Mouse (Mus musculus): ENCODE data around the gene Nle1. TPM values are rescaled to one million over a fixed set of nuclear protein-coding genes. Genes with fewer than 3 reads are reported as not detected.

Gene Nle1
- polyA plus RNA-seq, 1 experiment: 85.8 TPM

DNA sequence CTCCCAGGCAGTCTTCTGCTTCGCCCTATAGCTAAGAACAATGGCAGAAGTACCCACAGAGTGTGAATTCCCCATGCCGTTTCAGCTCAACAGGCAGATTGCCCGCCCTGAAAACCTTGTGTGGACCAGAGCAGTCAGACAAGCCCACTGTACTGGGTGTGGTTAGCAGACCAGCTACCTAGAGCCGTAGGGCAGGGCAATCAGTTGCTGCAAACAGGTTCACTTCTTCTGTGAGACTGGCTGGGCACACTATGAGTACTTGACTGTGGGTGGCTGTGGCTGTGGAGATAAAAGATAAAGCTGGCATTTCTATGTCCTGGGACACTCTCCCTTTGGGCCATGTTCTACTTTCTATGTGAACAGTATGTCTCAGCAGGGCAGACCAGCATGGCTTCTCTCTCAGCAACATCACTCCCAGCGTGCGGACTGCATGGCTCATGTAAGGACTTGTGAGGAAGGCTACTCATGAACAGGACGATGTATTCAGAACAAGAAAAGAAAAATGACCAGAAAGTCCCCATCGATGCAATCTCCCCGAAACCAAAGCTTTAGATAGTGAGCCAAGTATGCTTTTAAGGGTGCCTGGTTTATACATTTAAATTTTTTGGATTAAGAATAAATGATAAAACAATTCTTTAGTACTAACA is 52.8 kb downstream of the Nle1 start:
- Histone ChIP-seq H3K27ac (ENCODE audit: control insufficient read depth, insufficient read depth, low read length) (no peak overlapping the region), H3K27me3 (ENCODE audit: control insufficient read depth, insufficient read depth, low read length) (no peaks in the 10 kb centered on the region), H3K4me3 (ENCODE audit: control insufficient read depth, insufficient read depth, low read length) (no peak overlapping the region), H3K4me1 (replicated peaks; ENCODE audit: control insufficient read depth, insufficient read depth, low read length) (peaks cover 2% of the 10 kb centered on the region), H3K36me3 (ENCODE audit: control insufficient read depth, insufficient read depth, low read length) (no peaks in the 10 kb centered on the region)
- no peak for DNase-seq
- no peak for TF ChIP-seq CTCF (IDR thresholded peaks at IDR 0.05; ENCODE audit: borderline replicate concordance, control insufficient read depth, extremely low read depth, insufficient read depth, low read length, poor library complexity)
- TF ChIP-seq POLR2A (IDR thresholded peaks at IDR 0.05; ENCODE audit: control insufficient read depth, extremely low read depth, insufficient read depth, low read length, poor library complexity): no peak
- 92% methylated on average over 9 of the region's 9 CpGs for WGBS

DNA sequence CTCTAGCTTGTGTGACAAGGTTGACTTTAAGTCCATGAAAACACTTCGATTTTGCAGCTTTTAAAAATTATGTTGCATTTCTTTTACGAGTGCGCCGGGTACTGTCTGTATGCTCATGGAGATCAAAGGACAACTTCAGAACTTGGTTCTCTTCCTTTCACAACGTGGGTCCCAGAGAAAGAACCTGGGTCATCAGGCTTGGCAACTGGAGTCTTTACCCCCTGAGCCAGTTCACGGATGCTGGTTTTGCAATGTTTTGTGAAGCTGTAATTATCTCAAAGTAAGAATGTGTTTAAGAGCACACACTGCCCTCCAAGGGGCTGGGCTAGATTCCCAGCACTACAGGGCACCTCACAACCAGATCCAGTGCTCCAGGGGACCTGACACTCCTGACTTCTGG is 54.1 kb downstream of the Nle1 start:
- no peaks in the 10 kb centered on the region for H3K36me3 ChIP-seq (ENCODE audit: control insufficient read depth, insufficient read depth, low read length)
- H3K27me3 ChIP-seq (ENCODE audit: control insufficient read depth, insufficient read depth, low read length): no peaks in the 10 kb centered on the region
- no peaks in the 10 kb centered on the region; the same call in 1 of the 2 replicates for H3K4me1 ChIP-seq (replicated peaks; ENCODE audit: control insufficient read depth, insufficient read depth, low read length)
- H3K27ac ChIP-seq (ENCODE audit: control insufficient read depth, insufficient read depth, low read length): no peak overlapping the region
- 93% methylated on average over 6 of the region's 6 CpGs for WGBS
- no peak overlapping the region for H3K4me3 ChIP-seq (ENCODE audit: control insufficient read depth, insufficient read depth, low read length)
- DNase-seq: no peak
- TF ChIP-seq CTCF (IDR thresholded peaks at IDR 0.05; ENCODE audit: borderline replicate concordance, control insufficient read depth, extremely low read depth, insufficient read depth, low read length, poor library complexity) (no peak), POLR2A (IDR thresholded peaks at IDR 0.05; ENCODE audit: control insufficient read depth, extremely low read depth, insufficient read depth, low read length, poor library complexity) (no peak)

DNA sequence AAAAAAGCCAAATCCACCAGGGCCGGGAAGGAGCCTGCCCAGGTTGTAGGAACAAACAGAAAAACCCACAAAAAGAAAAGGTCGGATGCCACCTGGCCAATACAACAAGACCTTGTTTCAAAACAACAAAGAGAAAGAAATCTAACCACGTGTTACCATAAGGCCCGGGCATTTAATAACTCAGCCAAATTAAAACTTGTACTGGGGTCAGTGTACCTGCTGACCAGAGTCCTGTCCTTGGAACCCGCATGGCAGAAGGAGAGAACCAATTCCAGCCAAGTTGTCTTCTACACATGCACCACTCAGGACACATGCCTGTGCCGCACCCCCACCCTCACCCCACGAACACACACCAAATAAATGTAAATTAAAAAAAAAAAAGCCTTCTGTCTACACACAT is 55.3 kb downstream of the Nle1 start:
- Histone ChIP-seq H3K36me3 (ENCODE audit: control insufficient read depth, insufficient read depth, low read length) (no peaks in the 10 kb centered on the region), H3K27me3 (ENCODE audit: control insufficient read depth, insufficient read depth, low read length) (no peaks in the 10 kb centered on the region), H3K27ac (ENCODE audit: control insufficient read depth, insufficient read depth, low read length) (no peak overlapping the region), H3K4me1 (replicated peaks; ENCODE audit: control insufficient read depth, insufficient read depth, low read length) (no peaks in the 10 kb centered on the region; the same call in 1 of the 2 replicates), H3K4me3 (ENCODE audit: control insufficient read depth, insufficient read depth, low read length) (no peak overlapping the region)
- no peak for TF ChIP-seq POLR2A (IDR thresholded peaks at IDR 0.05; ENCODE audit: control insufficient read depth, extremely low read depth, insufficient read depth, low read length, poor library complexity)
- TF ChIP-seq CTCF (IDR thresholded peaks at IDR 0.05; ENCODE audit: borderline replicate concordance, control insufficient read depth, extremely low read depth, insufficient read depth, low read length, poor library complexity): no peak
- DNase-seq: no peak
- WGBS: 93% methylated on average over 7 of the region's 7 CpGs

DNA sequence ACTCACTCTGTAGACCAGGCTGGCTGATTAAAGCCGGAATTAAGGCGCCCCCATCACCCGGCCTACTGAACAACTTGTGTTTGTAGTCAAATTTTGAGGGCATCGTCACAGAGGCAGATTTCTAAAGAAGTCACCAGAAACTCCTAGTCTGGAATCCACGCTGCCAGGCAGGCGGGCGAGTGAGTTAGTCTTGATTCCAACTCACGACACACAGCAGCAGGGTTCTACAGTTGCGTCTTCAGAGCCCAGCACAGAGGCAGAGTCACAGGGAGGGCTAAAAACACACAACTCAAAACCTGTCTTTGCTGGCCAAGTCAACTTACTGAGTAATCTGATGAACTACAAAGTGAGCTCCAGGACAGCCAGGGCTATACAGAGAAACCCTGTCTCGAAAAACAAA is 55.7 kb downstream of the Nle1 start:
- Histone ChIP-seq H3K36me3 (ENCODE audit: control insufficient read depth, insufficient read depth, low read length) (no peaks in the 10 kb centered on the region), H3K27me3 (ENCODE audit: control insufficient read depth, insufficient read depth, low read length) (no peaks in the 10 kb centered on the region), H3K4me1 (replicated peaks; ENCODE audit: control insufficient read depth, insufficient read depth, low read length) (no peaks in the 10 kb centered on the region; the same call in 1 of the 2 replicates), H3K27ac (ENCODE audit: control insufficient read depth, insufficient read depth, low read length) (no peak overlapping the region), H3K4me3 (ENCODE audit: control insufficient read depth, insufficient read depth, low read length) (no peak overlapping the region)
- no peak for DNase-seq
- TF ChIP-seq CTCF (IDR thresholded peaks at IDR 0.05; ENCODE audit: borderline replicate concordance, control insufficient read depth, extremely low read depth, insufficient read depth, low read length, poor library complexity): no peak
- TF ChIP-seq POLR2A (IDR thresholded peaks at IDR 0.05; ENCODE audit: control insufficient read depth, extremely low read depth, insufficient read depth, low read length, poor library complexity): no peak
- WGBS: 94% methylated on average over 10 of the region's 10 CpGs

DNA sequence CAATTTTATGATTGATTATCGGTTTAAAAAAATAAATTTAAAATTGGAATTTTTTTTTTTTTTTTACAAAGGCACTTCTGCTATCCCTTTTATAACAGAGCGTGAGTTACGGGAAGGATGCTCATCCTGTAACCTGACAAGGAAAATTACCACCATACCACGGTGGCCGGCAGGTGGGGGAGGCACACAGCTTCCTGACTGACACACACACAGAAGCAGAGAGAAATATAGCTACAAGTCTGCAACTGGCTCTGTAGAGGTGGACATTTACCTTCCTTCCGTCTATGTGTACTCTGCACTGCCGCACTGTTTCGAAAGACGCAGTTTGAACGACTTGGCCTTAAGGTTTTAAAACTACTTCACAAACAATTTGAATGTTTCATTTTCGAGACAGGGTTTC is 56.1 kb downstream of the Nle1 start:
- DNase-seq: no peak
- no peaks in the 10 kb centered on the region; the same call in 1 of the 2 replicates for H3K4me1 ChIP-seq (replicated peaks; ENCODE audit: control insufficient read depth, insufficient read depth, low read length)
- TF ChIP-seq CTCF (IDR thresholded peaks at IDR 0.05; ENCODE audit: borderline replicate concordance, control insufficient read depth, extremely low read depth, insufficient read depth, low read length, poor library complexity) (no peak), POLR2A (IDR thresholded peaks at IDR 0.05; ENCODE audit: control insufficient read depth, extremely low read depth, insufficient read depth, low read length, poor library complexity) (no peak)
- H3K36me3 ChIP-seq (ENCODE audit: control insufficient read depth, insufficient read depth, low read length): no peaks in the 10 kb centered on the region
- H3K4me3 ChIP-seq (ENCODE audit: control insufficient read depth, insufficient read depth, low read length): no peak overlapping the region
- H3K27ac ChIP-seq (ENCODE audit: control insufficient read depth, insufficient read depth, low read length): no peak overlapping the region
- no peaks in the 10 kb centered on the region for H3K27me3 ChIP-seq (ENCODE audit: control insufficient read depth, insufficient read depth, low read length)
- WGBS: 85% methylated on average over 11 of the region's 11 CpGs

Other genes with a start within 250 kb of the Nle1 start
- 0.16 and 0.19 TPM in 2 replicates for gene Cct6b, start 144.1 kb downstream of the Nle1 start, polyA plus RNA-seq (2012; rRNA removed)
- gene Zfp830, start 144.1 kb downstream of the Nle1 start, polyA plus RNA-seq (2012; rRNA removed): 8.1 and 8.7 TPM in 2 replicates
- 18.5 and 23.0 TPM in 2 replicates for gene Lig3, start 127.3 kb downstream of the Nle1 start, polyA plus RNA-seq (2012; rRNA removed)
- gene Rffl, start 37.2 kb downstream of the Nle1 start, polyA plus RNA-seq (2012; rRNA removed): 13.4 and 16.3 TPM in 2 replicates
- gene Rad51d, start 17.8 kb downstream of the Nle1 start, polyA plus RNA-seq (2012; rRNA removed): 22.0 and 22.6 TPM in 2 replicates
- gene Fndc8, start 16.3 kb downstream of the Nle1 start, polyA plus RNA-seq (2012; rRNA removed): 0.23 and 0.36 TPM in 2 replicates
- 1.2 and 7.1 TPM in 2 replicates for gene Unc45b, start 2.1 kb upstream of the Nle1 start, polyA plus RNA-seq (2012; rRNA removed)
- gene Slfn5, start 42.9 kb upstream of the Nle1 start, polyA plus RNA-seq (2012; rRNA removed): 7.0 and 8.4 TPM in 2 replicates
- 3.3 and 4.1 TPM in 2 replicates for gene Slfn9, start 83.4 kb upstream of the Nle1 start, polyA plus RNA-seq (2012; rRNA removed)
- 4.0 and 4.2 TPM in 2 replicates for gene Slfn8, start 112.4 kb upstream of the Nle1 start, polyA plus RNA-seq (2012; rRNA removed)
- gene Slfn2, start 156.7 kb upstream of the Nle1 start, polyA plus RNA-seq (2012; rRNA removed): 40.6 and 44.7 TPM in 2 replicates
- gene Slfn1, start 208.4 kb upstream of the Nle1 start, polyA plus RNA-seq (2012; rRNA removed): 16.3 and 24.3 TPM in 2 replicates